Mouse (Mus musculus) megakaryocyte progenitor cell, adult 5-6 weeks (primary cell): Measurements from ENCODE around the gene Mtfr1l. TPM values are rescaled to one million over a fixed set of nuclear protein-coding genes. Genes with fewer than 3 reads are reported as not detected.

Experiments used
- ATAC-seq: replicated peaks from 2 replicates; pipeline ENCODE4 v1.8.0; 2016; ENCODE audit warnings: mild to moderate bottlenecking, moderate TSS enrichment, inconsistent platforms; ENCODE audit not compliant: poor library complexity
- total RNA-seq, 2 experiments: library from RNA; stranded (forward) in 1 of 2; stranded (reverse) in 1 of 2; fragments of 157-497, 149-512 nt in 1 of 2; fragments of 200-1000 nt in 1 of 2; gene quantifications; 2 replicates each; pipeline versions ENCODE4 v1.2.3 to v1.2.4; 2015 to 2017

Mtfr1l gene
- total RNA-seq (2015) (59.1 and 69.8 TPM in 2 replicates), total RNA-seq (2017) (42.7 and 51.0 TPM in 2 replicates)

DNA sequence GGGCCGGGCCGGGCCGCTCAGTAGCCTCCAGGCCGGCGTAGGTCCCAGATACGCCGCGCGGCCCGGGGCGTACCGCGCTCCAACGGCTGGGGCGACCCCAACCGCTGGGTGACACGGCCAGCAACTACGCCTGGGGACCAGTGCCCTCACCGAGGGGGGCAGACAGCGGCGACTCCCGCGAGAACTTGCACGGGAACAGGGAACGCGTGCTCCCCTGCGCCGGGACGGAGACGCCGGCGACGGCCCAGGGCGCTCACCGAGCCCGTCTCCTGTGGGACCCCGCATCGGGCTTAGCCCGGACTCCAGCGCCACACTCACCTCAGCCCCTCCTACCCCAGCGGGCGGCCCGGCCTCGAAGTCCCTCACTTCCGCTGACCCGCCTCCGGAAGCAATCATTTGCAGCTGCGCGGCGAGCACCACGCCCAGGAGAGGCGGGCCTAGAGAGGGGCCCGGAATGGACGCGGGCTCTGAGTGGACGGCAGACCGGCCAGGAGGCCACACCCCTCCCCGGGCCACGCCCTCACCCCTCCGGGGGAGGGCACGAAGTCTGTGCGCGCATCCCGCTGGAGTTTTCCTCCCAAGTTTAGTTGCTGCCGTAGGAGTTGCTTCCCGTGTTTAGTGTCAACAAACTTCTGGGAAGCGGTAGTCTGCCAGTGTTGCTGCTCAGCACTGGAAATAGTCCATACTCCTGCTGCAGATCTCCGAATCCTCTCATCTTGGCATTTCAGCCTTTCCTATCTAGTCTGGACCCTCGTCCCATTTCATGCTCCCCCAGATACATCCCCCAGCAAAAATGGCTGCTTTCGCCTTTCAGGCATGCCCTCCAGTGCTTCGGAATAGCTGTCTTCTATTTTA is at the start of gene Mtfr1l:
Gene Mtfr1l (minus strand): TSS at position 456 of the 855 bp plus-strand sequence.
- ATAC-seq, result peak; percentile 93

DNA sequence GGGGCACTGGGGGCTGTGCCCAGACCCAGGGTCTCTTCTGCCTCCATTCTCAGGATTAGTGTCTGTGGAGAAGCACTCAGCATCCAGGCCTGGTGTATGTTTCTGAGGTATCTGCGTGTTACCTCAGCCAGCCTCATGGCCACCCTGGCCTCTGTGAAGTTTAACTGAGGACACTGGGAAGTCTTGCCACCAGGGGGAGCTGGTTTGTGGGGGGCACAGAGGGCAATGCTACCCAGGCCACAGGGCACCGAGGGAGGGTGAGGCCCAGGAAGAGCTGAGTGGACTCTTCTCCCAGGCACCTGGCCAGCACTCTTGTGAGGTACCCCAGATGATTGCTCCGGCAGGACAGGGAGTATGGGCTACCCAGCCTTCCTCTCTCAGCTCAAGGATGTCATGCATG is 48.3 kb upstream of the Mtfr1l start:
- ATAC-seq, result peak; percentile 62

DNA sequence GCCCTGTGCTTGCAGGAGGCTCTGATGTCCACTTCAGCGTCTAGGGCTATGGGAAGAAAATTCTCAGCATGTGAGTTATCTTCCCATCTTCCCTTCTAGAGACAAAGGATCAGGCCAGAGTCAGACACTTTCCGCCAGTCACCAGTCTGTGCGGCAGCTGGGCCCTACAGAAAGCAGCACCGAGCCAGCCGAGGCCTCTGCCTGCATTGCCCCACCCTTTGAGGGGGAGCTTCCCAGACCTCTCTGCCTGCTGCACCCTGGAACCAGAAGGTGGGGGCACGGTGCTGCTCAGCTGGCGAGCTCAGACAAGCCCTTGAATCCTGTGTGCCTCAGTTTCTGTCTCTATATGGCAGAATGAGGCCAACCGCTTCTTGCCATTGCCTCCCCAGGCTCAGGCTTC is 46.2 kb upstream of the Mtfr1l start:
- no peak for ATAC-seq

DNA sequence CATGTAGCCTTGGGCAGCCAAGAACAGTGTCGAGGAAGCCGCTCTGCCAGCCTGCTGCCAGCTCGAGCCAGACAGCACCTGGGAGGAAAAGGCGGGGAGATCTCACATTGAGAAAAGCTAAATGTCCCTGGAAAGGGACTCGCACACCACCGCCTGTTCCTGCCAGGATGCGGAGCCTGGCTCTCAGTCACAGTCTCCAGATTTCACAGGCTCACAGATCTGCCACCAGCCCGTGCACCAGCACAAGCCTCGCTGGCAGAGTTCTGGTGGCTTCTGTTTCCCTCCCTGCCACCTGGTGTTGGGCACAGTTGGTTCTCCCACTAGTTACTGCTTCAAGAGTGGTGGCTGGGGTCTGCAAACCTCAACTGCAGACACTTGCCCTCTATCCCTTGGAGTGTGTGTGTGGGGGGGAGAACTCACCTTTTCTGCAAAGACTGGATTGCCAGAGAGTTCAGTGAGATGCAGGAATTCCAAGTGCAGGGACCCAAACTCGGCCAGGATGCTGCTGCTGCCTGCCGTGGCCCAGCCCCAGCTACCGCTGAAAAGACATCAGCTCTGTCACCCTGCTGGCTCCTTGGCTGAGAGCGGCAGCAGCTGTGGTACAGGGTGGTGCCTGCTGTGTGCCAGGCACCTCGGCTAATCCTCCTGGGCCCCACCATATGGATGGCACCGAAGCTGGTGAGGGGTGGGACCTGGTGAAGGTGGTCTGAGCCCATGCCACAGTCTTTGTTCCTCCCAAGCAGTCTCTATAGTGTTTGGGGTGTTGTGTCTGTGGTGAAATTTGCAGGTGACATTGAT is 45.4 kb upstream of the Mtfr1l start:
- ATAC-seq, result no peak

DNA sequence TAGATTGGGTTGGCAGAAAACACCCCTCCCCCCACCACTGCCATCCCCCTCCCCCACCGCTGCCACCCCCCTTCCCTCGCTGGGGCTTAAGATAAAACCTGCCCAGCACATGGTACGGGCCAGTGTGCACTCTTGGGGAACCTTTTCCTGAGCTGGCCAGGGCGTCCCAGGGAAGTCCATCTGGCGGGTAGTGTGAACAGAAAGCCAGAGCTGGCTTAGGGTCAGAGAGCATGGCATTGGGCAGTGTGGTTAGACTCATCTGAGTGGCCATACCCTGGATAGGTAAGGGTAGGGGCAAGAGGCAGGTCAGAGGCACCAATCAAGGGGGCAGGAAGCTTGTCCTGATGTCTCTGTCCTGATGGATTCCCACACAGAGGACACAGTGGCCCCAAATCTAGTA is 44.4 kb upstream of the Mtfr1l start:
- no peak for ATAC-seq

DNA sequence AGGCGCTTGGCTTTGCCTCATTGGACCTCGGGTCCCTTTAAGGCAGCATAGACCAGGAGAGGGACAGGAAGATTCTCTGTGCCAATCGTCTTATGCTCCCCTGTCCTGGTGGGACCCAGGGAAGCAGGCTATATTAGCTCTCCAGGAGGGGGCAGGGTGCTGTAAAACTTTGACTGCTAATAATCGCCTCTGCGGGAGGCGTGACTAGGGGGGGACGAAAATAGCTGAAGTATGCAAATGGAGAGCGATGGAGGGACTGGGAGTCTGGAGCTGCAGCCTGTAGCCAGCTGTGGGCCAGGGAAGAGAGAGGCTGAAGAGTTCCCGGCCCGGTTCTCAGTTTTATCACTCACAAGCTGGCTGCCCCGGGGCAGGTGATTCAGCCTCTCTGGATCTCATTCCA is 44.0 kb upstream of the Mtfr1l start:
- ATAC-seq, result no peak

DNA sequence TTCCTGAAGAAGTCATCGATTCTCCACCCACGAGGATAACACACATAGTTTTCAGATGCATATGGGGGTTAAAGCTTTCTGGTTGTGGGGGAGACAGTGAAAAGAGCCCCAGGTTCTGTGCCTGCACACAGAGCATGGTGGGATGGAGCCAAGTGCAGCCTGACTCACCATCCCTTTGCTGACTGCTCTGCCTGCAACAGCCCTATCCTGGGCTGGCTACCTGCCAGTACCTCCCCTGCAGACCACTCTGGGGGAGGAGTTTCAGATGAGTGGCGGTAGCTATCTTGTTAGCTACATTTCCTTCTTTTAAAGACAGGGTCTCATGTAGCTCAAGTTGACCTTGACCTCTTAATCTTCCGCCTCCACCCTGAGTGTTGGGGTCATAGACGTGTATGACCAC is 43.2 kb upstream of the Mtfr1l start:
- no peak for ATAC-seq

DNA sequence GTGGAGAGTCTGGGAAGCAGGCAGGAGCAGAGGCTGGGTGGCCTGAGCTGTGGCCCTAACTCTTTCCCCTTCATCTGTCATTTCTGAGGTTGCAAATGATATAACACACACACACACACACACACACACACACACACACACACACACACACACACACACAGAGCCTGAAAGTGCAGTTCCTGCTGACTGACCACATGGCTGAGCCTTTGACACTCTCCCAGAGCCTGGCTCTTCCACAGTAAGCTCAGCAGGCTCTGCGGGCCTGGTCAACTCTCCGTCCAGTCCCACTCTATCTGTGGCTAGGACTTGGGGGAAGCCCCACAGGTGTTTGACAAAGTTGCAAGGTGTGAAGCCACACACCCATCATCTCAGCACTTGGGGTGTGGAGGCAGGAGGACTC is 42.1 kb upstream of the Mtfr1l start:
- ATAC-seq, result no peak

DNA sequence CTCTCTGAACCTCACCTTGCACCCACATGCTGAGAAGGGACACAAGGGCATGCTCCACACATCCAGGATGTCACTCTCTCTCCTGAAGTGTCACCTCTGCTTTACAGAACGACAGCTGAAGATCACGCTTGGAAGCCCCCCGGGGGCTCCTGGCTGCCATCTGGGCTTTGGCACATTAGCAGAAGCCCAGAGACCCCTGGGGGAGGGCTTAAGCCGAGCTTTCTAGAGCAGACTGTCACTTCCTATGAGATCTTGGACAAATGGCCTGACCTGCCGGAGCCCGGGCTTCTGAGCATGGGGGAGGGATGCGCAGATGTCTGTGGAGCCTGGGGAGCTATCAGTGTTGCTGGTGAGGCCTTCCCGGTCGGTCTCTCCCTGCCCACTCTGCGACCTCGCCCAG is 40.3 kb upstream of the Mtfr1l start:
- ATAC-seq, result no peak

DNA sequence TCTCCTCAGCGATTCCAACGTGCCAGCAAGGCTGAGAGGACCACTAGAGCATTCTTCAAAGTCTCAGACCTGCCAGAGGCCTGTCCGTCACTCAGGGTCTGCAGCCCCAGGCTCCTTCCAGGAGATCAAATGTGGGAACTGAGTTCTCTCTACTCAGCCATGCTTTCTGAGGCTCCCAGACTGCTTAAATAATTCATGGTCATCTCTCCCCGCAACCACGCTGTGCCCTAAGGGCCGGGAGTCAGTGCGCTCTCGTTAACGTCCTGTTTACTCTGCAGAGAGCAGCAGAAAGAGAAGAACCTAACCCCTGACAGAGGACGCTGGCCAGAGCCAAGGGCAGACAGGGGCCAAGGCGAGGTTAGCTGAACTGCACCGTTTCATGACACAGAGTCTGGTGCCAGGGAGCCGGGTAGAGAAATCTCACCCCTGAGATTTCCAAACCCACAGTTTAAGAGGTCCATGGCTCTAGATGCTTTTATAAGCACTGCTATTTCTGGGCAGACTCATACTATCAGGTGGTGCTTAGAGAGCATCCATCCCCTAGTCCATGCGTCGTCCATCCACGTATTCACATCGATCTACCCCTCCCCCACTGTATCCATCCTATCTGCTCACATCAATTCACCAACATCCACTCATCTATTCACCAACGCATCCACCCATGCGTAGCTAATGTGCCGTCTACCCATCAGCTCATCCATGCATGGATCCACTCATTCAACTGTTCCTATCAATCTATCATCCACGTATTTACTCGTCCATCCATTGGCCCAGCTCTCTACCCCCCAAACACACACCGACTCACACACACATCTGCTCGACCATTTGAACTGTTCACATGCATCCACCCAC is 37.5 kb upstream of the Mtfr1l start:
- ATAC-seq, result no peak

DNA sequence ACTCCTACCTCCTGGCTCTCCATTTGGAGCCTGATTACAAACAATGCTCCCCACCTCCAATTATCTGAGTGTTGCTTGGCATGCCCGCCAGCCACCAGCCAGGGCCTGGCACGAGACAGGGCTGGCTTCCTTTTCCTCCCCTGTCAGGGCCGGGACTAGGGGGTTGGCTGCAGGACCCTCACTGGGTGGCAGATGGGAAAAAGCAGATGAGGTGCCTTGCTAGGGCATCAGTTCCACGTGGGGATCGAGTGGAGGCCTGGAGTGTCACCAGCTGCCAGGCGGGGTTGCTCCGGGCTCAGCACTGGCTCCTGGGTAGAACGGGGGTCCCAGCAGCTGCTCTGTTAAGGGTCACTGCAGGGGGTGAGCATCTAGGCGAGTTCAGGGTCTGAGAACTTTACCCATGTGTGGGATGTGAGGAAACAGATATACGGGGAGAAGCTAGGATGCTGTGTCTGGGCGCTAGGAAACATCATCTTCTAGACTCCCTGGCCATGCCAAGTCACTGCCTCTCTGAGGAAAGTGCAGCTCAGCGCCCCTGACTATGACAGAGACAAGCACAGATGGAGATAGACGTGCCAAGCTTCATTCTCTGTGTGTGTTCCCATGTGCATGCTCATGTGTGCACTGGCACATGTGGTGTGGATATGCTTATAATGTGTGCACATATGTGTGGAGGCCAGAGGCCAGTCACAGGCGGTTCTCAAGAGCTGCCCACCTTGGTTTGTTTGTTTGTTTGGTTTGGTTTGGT is 35.7 kb upstream of the Mtfr1l start:
- ATAC-seq, result no peak

DNA sequence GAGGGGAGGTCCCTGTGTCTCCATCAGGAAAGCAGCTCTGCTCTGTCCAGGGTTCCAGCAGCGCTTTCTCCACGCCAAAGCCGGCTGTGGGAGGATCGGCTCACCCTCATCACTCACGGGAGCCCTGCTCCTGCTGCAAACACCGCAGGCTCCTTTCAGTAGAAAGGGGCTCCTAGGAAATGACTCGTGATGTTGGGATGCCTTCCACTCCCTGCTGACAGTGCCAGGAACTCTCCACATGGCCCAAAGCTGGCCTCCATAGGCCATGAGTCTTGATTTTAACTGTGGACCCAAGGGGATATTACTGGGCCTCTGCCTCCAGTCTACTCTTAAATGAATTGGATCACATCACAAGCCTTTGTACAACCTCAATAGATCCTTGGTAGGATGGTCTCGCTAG is 34.6 kb upstream of the Mtfr1l start:
- no peak for ATAC-seq

DNA sequence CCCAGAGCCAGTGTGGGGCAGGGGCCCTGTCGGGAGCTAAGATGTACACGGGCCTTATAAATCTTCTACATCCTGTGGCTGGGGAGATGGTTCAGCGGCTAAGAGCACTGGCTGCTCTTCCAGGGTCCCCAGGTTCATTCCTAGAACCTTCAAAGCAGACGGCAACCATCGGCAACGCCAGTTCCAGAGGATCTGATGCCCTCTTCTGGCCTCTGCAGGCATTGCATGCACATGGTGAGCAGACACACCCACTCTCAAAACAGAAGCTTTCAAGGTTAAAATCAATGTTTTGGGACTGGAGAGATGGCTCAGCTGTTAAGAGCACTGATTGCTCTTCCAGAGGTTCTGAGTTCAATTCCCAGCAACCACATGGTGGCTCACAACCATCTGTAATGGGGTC is 34.0 kb upstream of the Mtfr1l start:
- ATAC-seq, result peak; percentile 39; the same call in 1 of the 2 replicates

DNA sequence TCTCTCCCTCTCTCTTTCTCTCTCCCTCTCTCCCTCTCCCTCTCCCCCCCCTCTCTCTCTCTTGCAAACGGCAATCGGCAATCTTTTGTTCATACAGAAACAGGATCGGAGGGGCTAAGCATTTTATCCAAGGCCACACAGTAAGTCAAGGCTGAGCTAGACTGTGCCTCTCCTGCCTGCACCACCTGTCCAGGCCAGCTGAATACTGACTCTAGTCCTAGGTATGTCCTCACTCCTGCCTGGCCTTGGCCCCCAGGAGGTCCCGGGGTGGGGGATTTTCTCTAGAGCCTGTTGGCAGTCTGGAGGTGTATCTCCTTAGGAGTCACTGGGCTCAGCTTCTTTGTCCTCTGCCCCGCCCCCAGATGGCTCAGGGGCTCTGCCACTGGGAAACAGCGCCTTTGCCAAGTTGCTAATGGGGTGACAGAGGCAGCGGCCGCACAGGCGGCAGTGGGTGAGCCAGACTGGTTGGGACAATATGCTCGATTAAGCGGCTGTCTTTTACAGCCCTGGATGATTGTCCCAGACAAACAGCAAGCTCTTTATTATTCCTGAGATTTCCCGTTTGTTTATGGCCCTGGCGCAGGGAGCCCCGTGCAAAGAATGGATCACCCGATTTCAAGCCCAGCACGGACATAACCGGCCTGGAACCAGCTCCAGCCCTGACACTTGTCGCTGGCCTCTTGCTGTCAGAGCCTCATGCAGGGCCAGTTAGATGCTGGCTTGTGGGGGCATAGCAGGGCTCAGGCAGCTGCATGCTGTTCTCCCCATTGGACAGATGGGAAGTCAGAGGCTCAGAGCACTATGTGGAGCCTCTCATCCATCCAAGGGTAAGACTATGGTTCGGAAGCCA is 32.4 kb upstream of the Mtfr1l start:
- no peak for ATAC-seq

DNA sequence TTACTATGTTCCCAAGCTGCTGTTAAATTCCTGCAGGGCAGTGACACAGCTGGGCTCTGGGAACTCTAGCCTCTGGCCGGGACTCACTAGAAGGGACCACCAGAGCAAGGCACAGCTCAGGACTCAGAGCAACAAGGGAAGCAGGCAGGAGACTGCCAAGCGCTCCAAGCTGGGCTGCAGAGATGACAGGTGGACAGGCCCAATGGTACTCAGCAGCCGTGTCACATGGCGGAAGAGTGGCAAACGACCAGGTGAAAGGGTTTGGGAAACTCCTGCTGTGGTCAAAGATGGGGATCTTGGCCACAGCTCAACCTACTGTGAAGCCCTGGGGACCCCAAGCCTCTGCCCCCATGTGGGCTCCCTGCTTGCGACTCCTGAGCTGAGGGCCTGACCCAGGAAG is 28.9 kb upstream of the Mtfr1l start:
- ATAC-seq, result no peak

DNA sequence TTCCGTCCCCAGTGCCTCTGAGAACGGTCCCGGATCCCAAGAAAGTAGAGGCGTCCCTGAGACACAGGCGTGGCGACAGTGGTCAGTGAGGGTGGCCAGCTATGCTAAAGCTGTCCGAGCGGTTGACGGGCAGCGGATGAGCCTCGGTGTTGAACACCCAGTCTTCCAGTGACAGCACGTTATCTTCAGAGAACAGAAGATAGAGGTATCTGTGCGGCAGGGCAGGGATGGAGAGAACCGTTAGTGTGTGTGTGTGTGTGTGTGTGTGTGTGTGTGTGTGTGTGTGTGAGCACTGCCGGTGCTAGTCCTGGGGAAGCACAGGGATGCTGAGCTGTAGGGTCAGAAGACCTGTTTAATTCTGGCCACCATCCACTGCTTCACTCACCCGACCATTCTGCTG is 28.4 kb upstream of the Mtfr1l start:
- ATAC-seq, result peak; percentile 64

DNA sequence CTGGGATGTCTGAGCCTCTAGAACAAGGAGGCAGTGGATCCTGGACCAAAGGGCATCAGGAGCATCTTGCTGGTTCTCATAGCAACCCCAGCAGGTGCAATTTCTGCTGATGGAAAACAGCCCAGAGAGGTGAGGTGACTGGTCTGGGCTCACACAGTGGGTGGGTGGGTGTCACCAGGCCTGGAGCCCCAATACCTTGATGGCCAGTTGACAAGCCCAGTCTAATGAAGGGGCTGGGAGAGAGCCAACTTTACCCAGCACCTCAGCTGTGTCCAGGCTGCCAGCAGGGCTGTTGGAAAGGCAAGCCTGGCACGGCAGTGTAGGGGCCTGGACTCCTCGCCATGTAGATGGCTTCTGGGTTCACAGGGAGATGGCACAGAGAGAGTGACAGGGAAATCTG is 26.8 kb upstream of the Mtfr1l start:
- no peak for ATAC-seq

DNA sequence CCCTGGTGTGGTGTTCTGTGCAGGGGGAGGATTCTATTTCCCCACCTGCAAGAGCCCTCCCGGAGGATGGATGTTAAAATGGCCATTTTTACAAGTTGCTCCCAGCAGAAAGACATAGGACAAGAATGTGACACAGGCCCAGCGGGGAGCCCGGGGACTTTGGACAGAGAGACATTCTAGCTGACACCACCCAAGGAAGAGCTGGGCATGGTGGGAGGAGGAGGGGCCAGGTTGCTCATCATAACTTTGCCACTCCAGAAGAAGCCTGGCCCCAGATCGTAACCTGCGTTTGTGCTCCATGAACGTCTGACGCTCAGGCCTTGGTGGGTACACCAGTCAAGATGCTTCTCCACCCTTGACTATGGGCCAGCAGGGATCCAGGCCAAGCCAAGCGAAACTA is 25.5 kb upstream of the Mtfr1l start:
- no peak for ATAC-seq

DNA sequence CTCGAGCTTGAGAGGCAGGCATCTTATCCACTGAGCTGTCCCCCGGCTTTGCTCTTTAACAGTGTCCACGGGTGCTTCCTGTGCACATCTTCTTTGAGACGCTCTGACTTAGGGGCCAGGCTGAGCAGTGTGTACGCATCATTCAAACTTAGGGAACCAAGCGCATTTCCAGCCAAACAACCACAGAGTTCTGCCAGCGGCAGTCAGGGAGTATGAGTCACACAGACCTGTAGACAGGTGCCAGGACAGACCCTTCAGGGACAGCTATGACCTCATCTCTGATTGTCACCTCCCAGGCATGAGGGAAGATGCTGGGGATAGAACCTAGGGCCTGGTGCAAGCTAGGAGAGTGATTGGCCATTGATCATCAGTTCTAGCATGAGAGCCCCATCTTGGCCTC is 24.0 kb upstream of the Mtfr1l start:
- ATAC-seq, result no peak
